Mouse (Mus musculus): ENCODE measurements at regions not wholly inside any gene's neighbourhood (a gene's known extent, or its start where the extent isn't known, plus 50 kb on each side); places are given as distances from the start of the nearest gene placed in this dataset.

GRCm38 (mm10) chr6:116822605-116823004, 105.9 kb upstream of the Tmem72 start:
- TF ChIP-seq EP300 (IDR thresholded peaks at IDR 0.05; ENCODE audit: insufficient read depth, low read depth, low read length) (no peak), CTCF (IDR thresholded peaks at IDR 0.05) (no peak), POLR2A (IDR thresholded peaks at IDR 0.05; ENCODE audit: insufficient read depth, low read depth, low read length) (no peak)

Measured in heart, adult 2 months (tissue).